Mouse (Mus musculus) CH12.LX (cell line): ENCODE results near the gene Krt31. TPM values are rescaled to one million over a fixed set of nuclear protein-coding genes. Genes with fewer than 3 reads are reported as not detected.

Experiments
- DNase-seq: peaks from one replicate; pipeline ENCODE4 v3.0.0-alpha.2; 2013; ENCODE audit errors: extremely low read depth
- H3K27ac ChIP-seq: 2 replicates; pipeline ENCODE4 v1.5.1; 2012; ENCODE audit warnings: low read depth, mild to moderate bottlenecking, control low read depth, moderate library complexity; ENCODE audit not compliant: insufficient read depth
- H3K27me3 ChIP-seq: replicated peaks from 2 replicates; pipeline ENCODE3; 2012; ENCODE audit warnings: inconsistent platforms
- H3K36me3 ChIP-seq, 2 experiments: replicated peaks in 1 of 2; 2 replicates each; pipeline versions ENCODE3 to v1.6.1; 2012; ENCODE audit warnings: inconsistent platforms in 1 of 2, low read length in 1 of 2, mild to moderate bottlenecking in 1 of 2, mixed read lengths in 1 of 2, moderate library complexity in 1 of 2; ENCODE audit not compliant: control insufficient read depth in 1 of 2, insufficient read depth in 1 of 2
- H3K4me1 ChIP-seq, 2 experiments: 2 replicates each; pipeline ENCODE4 v1.6.1; 2012; ENCODE audit warnings: inconsistent platforms in 1 of 2, moderate library complexity in 1 of 2; ENCODE audit not compliant: insufficient read depth in 2 of 2, control insufficient read depth in 1 of 2
- H3K4me2 ChIP-seq: 2 replicates; pipeline ENCODE4 v1.6.1; 2012; ENCODE audit warnings: low read depth, mild to moderate bottlenecking, control low read depth; ENCODE audit not compliant: poor library complexity, insufficient read depth, severe bottlenecking
- H3K4me3 ChIP-seq, 3 experiments: fragments of 150-350 bp in 1 of 3; sonication (generic) in 1 of 3; replicated peaks in 1 of 3; 2 replicates each; pipeline versions ENCODE3 to v1.5.1; 2011 to 2012; ENCODE audit warnings: low read depth in 2 of 3, low read length in 2 of 3, mild to moderate bottlenecking in 2 of 3, moderate library complexity in 2 of 3, control low read depth in 1 of 3, improper control_type of control experiment in 1 of 3, inconsistent platforms in 1 of 3, mixed read lengths in 1 of 3; ENCODE audit not compliant: poor library complexity in 1 of 3
- H3K79me2 ChIP-seq: replicated peaks from 2 replicates; pipeline ENCODE4 v1.6.1; 2012; ENCODE audit warnings: mild to moderate bottlenecking, moderate library complexity; ENCODE audit not compliant: control insufficient read depth, poor library complexity, insufficient read depth, severe bottlenecking; ENCODE audit errors: extremely low read depth
- H3K9ac ChIP-seq: 2 replicates; pipeline ENCODE4 v1.6.1; 2012; ENCODE audit warnings: low read depth, mild to moderate bottlenecking, control low read depth, moderate library complexity; ENCODE audit not compliant: insufficient read depth
- H3K9me3 ChIP-seq: replicated peaks from 2 replicates; pipeline ENCODE3; 2012; ENCODE audit warnings: low read length, inconsistent platforms, mixed read lengths
- CHD2 ChIP-seq: IDR thresholded peaks from 2 replicates; pipeline ENCODE4 v1.6.1; 2011; ENCODE audit warnings: low read length, improper control_type of control experiment
- CTCF ChIP-seq, 2 experiments: IDR thresholded peaks in 1 of 2; conservative IDR thresholded peaks in 1 of 2; 2 replicates each; pipeline ENCODE4 v1.5.1; 2011 to 2012; ENCODE audit warnings: low read depth in 2 of 2, low read length in 2 of 2, improper control_type of control experiment in 1 of 2, inconsistent platforms in 1 of 2, mild to moderate bottlenecking in 1 of 2, moderate library complexity in 1 of 2
- E2F4 ChIP-seq: IDR thresholded peaks from 2 replicates; pipeline ENCODE4 v1.6.1; 2011; ENCODE audit warnings: low read depth, low read length, improper control_type of control experiment; ENCODE audit not compliant: insufficient replicate concordance
- ELF1 ChIP-seq: IDR thresholded peaks from 2 replicates; pipeline ENCODE4 v1.6.1; 2014; ENCODE audit warnings: low read depth, mild to moderate bottlenecking, inconsistent platforms, low read length, improper control_type of control experiment
- EP300 ChIP-seq: IDR thresholded peaks from 2 replicates; pipeline ENCODE4 v1.6.1; 2011; ENCODE audit warnings: low read length, improper control_type of control experiment
- ETS1 ChIP-seq: conservative IDR thresholded peaks from 2 replicates; pipeline ENCODE4 v1.6.1; 2012; ENCODE audit warnings: low read depth, mild to moderate bottlenecking, inconsistent platforms, low read length, improper control_type of control experiment, moderate library complexity
- HCFC1 ChIP-seq: IDR thresholded peaks from 2 replicates; pipeline ENCODE4 v1.6.1; 2012; ENCODE audit warnings: low read depth, mild to moderate bottlenecking, inconsistent platforms, low read length, improper control_type of control experiment
- IRF4 ChIP-seq: IDR thresholded peaks from 2 replicates; pipeline ENCODE4 v1.6.1; 2014; ENCODE audit warnings: low read depth, mild to moderate bottlenecking, inconsistent platforms, low read length, improper control_type of control experiment
- JUN ChIP-seq: IDR thresholded peaks from 2 replicates; pipeline ENCODE4 v1.6.1; 2011; ENCODE audit warnings: low read depth, mild to moderate bottlenecking, low read length, improper control_type of control experiment, moderate library complexity; ENCODE audit not compliant: insufficient read depth
- JUND ChIP-seq: conservative IDR thresholded peaks from 2 replicates; pipeline ENCODE4 v1.6.1; 2011; ENCODE audit warnings: low read depth, low read length, improper control_type of control experiment
- KAT2A ChIP-seq: IDR thresholded peaks from 2 replicates; pipeline ENCODE4 v1.6.1; 2012; ENCODE audit warnings: low read length, improper control_type of control experiment, inconsistent platforms; ENCODE audit not compliant: insufficient replicate concordance
- MAFK ChIP-seq: IDR thresholded peaks from 2 replicates; pipeline ENCODE4 v1.6.1; 2011; ENCODE audit warnings: low read length, improper control_type of control experiment; ENCODE audit not compliant: insufficient replicate concordance
- MAX ChIP-seq: IDR thresholded peaks from 2 replicates; pipeline ENCODE4 v1.6.1; 2011; ENCODE audit warnings: low read length, improper control_type of control experiment
- MXI1 ChIP-seq: IDR thresholded peaks from 2 replicates; pipeline ENCODE4 v1.6.1; 2011; ENCODE audit warnings: mild to moderate bottlenecking, low read depth, low read length, improper control_type of control experiment
- MYC ChIP-seq: IDR thresholded peaks from 2 replicates; pipeline ENCODE4 v1.6.1; 2011; ENCODE audit warnings: low read depth, mild to moderate bottlenecking, improper control_type of control experiment, low read length
- NELFE ChIP-seq: IDR thresholded peaks from 2 replicates; pipeline ENCODE4 v1.6.1; 2011; ENCODE audit warnings: low read depth, low read length, improper control_type of control experiment
- NRF1 ChIP-seq: IDR thresholded peaks from 2 replicates; pipeline ENCODE4 v1.6.1; 2014; ENCODE audit warnings: low read depth, mild to moderate bottlenecking, inconsistent platforms, low read length, improper control_type of control experiment, moderate library complexity
- POLR2A ChIP-seq: IDR thresholded peaks from 2 replicates; pipeline ENCODE4 v1.6.1; 2011; ENCODE audit warnings: low read depth, mild to moderate bottlenecking, improper control_type of control experiment, low read length
- POLR2AphosphoS2 ChIP-seq: IDR thresholded peaks from 2 replicates; pipeline ENCODE4 v1.6.1; 2011; ENCODE audit warnings: low read depth, low read length, improper control_type of control experiment
- RAD21 ChIP-seq: IDR thresholded peaks from 2 replicates; pipeline ENCODE4 v1.6.1; 2011; ENCODE audit warnings: low read depth, mild to moderate bottlenecking, low read length, improper control_type of control experiment, moderate library complexity
- RCOR1 ChIP-seq: conservative IDR thresholded peaks from 2 replicates; pipeline ENCODE4 v1.6.1; 2012; ENCODE audit warnings: low read depth, mild to moderate bottlenecking, inconsistent platforms, low read length, improper control_type of control experiment
- SIN3A ChIP-seq: IDR thresholded peaks from 2 replicates; pipeline ENCODE4 v1.6.1; 2012; ENCODE audit warnings: low read length, improper control_type of control experiment, inconsistent platforms
- SMC3 ChIP-seq: IDR thresholded peaks from 2 replicates; pipeline ENCODE4 v1.6.1; 2011; ENCODE audit warnings: low read depth, low read length, improper control_type of control experiment
- TBP ChIP-seq: conservative IDR thresholded peaks from 2 replicates; pipeline ENCODE4 v1.6.1; 2011; ENCODE audit warnings: low read depth, low read length, improper control_type of control experiment
- TCF12 ChIP-seq: IDR thresholded peaks from 2 replicates; pipeline ENCODE4 v1.6.1; 2014; ENCODE audit warnings: low read depth, mild to moderate bottlenecking, inconsistent platforms, low read length, improper control_type of control experiment
- UBTF ChIP-seq: IDR thresholded peaks from 2 replicates; pipeline ENCODE4 v1.6.1; 2012; ENCODE audit warnings: low read depth, mild to moderate bottlenecking, inconsistent platforms, low read length, improper control_type of control experiment, moderate library complexity
- USF2 ChIP-seq: conservative IDR thresholded peaks from 2 replicates; pipeline ENCODE4 v1.6.1; 2011; ENCODE audit warnings: low read depth, low read length, improper control_type of control experiment
- ZC3H11A ChIP-seq: IDR thresholded peaks from 2 replicates; pipeline ENCODE4 v1.6.1; 2012; ENCODE audit warnings: low read depth, mild to moderate bottlenecking, inconsistent platforms, low read length, improper control_type of control experiment
- ZKSCAN1 ChIP-seq: IDR thresholded peaks from 2 replicates; pipeline ENCODE4 v1.6.1; 2012; ENCODE audit warnings: low read depth, inconsistent platforms, low read length, improper control_type of control experiment, borderline replicate concordance
- ZNF384 ChIP-seq: IDR thresholded peaks from 2 replicates; pipeline ENCODE4 v1.6.1; 2012; ENCODE audit warnings: low read depth, low read length, improper control_type of control experiment, inconsistent platforms
- dilution Hi-C: fragments of 300-500 bp; cut with MboI; formaldehyde crosslinking; loops from 2 replicates; pipeline ENCODE4 v1.14.3; 2020; ENCODE audit warnings: low sequenced_read_pairs; ENCODE audit not compliant: extremely low pct_unique_long_range_greater_than_20kb, extremely low pct_ligation_motif_present
- in situ Hi-C: fragments of 300-500 bp; cut with MboI; formaldehyde crosslinking; loops from 3 replicates; pipeline ENCODE4 v1.14.3; 2019; ENCODE audit warnings: low sequenced_read_pairs, low pct_ligation_motif_present, low pct_unique_long_range_greater_than_20kb, mixed read lengths
- polyA plus RNA-seq: library from polyadenylated mRNA; unstranded; fragments of >175 nt; gene quantifications from 2 replicates; pipeline ENCODE4 v1.2.1, GENCODE M21; 2012; ENCODE audit warnings: low read depth; ENCODE audit not compliant: insufficient read length
- total RNA-seq, 2 experiments: library from RNA; depleted of rRNA; stranded (reverse); fragments of 300-350 nt in 1 of 2; fragments of >200 nt in 1 of 2; gene quantifications; 2 replicates each; pipeline ENCODE4 v1.2.3; 2012 to 2014

Gene Krt31
- total and polyA plus RNA-seq, 3 experiments: not detected

DNA sequence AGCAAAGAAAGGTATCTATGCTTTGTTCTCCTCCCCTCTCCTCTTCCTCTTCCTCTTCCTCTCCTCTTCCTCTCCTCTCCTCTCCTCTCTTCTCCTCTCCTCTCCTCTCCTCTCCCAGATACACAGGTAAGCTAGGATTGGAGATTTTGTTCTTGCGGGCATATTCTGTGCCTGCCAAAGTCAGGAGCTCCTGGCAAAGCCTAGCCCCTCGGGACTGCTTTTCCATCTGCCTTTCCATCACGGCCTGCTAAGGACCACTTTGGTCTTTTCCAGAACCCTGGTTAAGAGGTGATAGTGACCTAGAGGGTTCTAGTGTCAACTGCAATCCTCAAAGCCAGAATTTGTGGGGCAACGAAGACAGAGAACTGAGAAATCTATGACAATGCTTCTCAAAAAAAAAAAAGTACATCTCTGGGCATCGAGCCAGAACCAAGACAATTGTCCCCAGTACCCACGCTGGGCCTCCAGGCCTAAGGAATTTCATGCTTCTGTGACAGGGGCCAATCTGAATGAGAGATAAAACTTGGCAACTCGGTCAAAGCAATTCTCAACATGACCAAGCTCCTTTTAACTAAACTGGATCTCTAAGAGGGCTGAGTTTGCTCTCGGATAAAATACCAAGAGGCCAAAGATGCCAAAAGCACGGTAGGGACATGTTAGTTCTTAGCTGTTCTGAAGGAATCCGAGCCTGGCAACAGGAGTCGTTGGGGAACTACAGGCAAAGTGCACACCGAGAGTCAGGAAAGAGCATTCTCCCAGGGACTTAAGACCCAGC, 16.1 kb upstream of the Krt31 start:
- TF ChIP-seq NRF1: no peak
- no peak for TF ChIP-seq KAT2A
- no peak for TF ChIP-seq MYC
- TF ChIP-seq ZNF384: no peak
- no peak for TF ChIP-seq CTCF (conservative IDR thresholded peaks at IDR 0.05 in 1 of 2, IDR thresholded peaks at IDR 0.05 in 1 of 2; ENCODE audit: low read depth in 2 of 2, low read length in 2 of 2)
- TF ChIP-seq SIN3A: no peak
- no peak for TF ChIP-seq NELFE
- no peak for TF ChIP-seq POLR2A
- no peak for TF ChIP-seq USF2
- TF ChIP-seq ZKSCAN1: no peak
- TF ChIP-seq E2F4: no peak
- TF ChIP-seq MAFK: no peak
- no peak for TF ChIP-seq POLR2AphosphoS2
- TF ChIP-seq MAX: no peak
- no peak for TF ChIP-seq TBP
- no peak for TF ChIP-seq ZC3H11A
- no peak for TF ChIP-seq UBTF
- TF ChIP-seq HCFC1: no peak
- TF ChIP-seq JUND: no peak
- TF ChIP-seq RCOR1: no peak
- in situ Hi-C loops: no loop called here
- H3K4me2 ChIP-seq: no peak overlapping the region

DNA sequence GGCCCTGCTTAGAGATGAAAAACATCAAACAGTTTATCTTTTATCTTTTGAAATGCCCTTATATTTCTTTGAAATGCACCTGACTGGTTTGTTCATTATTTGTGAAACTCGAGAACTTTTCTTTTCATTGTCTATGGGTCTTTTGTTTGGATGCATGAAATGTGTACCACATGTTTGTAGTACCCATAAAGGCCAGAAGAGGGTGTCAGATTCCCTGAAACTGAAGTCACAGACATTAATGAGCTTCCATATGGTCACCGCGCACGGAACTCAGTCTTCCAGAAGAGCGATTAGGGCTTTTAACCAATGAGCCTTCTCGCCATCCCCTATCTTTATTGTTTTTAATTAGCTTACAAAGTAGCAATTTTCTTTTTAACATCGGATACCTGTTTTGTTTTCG, 8.5 kb upstream of the Krt31 start:
- DNase-seq: no peak
- H3K4me1 ChIP-seq: no peaks in the 10 kb centered on the region
- TF ChIP-seq TCF12 (no peak), CTCF (conservative IDR thresholded peaks at IDR 0.05 in 1 of 2, IDR thresholded peaks at IDR 0.05 in 1 of 2; ENCODE audit: low read depth in 2 of 2, low read length in 2 of 2) (peak; percentile 7 to 32; a peak in 2 of 4 replicates), MYC (no peak), CHD2 (no peak), ETS1 (no peak), HCFC1 (no peak), MAX (no peak), RCOR1 (no peak), JUN (no peak), ELF1 (no peak), SMC3 (peak; percentile 3; the same call in 1 of the 2 replicates), MXI1 (no peak), E2F4 (no peak), IRF4 (no peak), EP300 (no peak), USF2 (no peak), RAD21 (peak; percentile 16), POLR2A (no peak)
- H3K4me3 ChIP-seq: no peak overlapping the region
- in situ Hi-C loops (no loop called here), dilution Hi-C loops (no loop called here)
- H3K27ac ChIP-seq: no peak overlapping the region
- H3K4me2 ChIP-seq: no peak overlapping the region
- H3K36me3 ChIP-seq: no peaks in the 10 kb centered on the region
- peaks cover 86% of the 10 kb centered on the region for H3K27me3 ChIP-seq
- H3K79me2 ChIP-seq: no peaks in the 10 kb centered on the region
- H3K9me3 ChIP-seq: no peaks in the 10 kb centered on the region
- no peak overlapping the region for H3K9ac ChIP-seq

More for the DNA sequence above, 16.1 kb upstream of the Krt31 start:
- no peak for DNase-seq
- H3K27ac ChIP-seq: no peak overlapping the region
- no peak overlapping the region for H3K4me3 ChIP-seq
- no peaks in the 10 kb centered on the region for H3K4me1 ChIP-seq
- H3K9ac ChIP-seq: no peak overlapping the region
- peaks cover 94% of the 10 kb centered on the region for H3K27me3 ChIP-seq
- H3K79me2 ChIP-seq: no peaks in the 10 kb centered on the region
- no peaks in the 10 kb centered on the region for H3K36me3 ChIP-seq
- dilution Hi-C loops: no loop called here
- H3K9me3 ChIP-seq: no peaks in the 10 kb centered on the region
